ENCODE assay signal across 20 mouse cellular contexts in the genomic region with DNA sequence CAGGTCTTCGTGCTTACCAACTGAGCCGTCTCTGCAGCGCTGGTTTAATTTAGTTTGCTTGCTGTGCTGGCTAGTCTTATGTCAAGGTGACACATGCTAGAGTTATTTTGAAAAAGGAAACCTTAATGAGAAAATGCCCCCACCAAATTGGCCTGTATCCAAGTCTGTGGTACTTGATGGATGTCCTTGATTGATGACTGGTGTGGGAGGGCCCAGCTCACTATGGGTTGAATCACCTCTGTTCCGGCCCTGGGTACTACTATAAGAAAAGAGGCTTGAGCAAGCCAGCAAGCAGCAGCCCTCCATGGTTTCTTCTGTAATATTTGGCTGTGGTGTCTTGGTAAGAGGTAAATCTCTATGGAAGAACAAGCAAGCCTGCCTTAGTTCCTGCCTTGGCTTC.
DNase-seq lines count a peak whose midpoint lies in the region; ATAC-seq and TF ChIP-seq lines count a peak whose summit lies in the region.
"Had no signal": no experiment of that assay in that cellular context is flagged by ENCODE, and none has a peak within 500 bp of the region (broad histone marks: within the 10 kb centered on the region; RNA-seq: fewer than 3 reads in every experiment).

No protein-coding gene starts in this region.

- no peak overlapping the region for H3K9ac ChIP-seq in forebrain, embryonic 14.5 days (ENCODE audit: low read length)
- no peak overlapping the region for H3K9ac ChIP-seq in forebrain, embryonic 15.5 days (replicated peaks)
- no peak overlapping the region for H3K9ac ChIP-seq in neural tube, embryonic 11.5 days (ENCODE audit: low read length)
- H3K9ac ChIP-seq: embryonic facial prominence, embryonic 13.5 days; liver, embryonic 12.5 days; lung, embryonic 15.5 days; midbrain, embryonic 12.5 days had no signal

- no peaks in the 10 kb centered on the region for H3K9me3 ChIP-seq in forebrain, embryonic 14.5 days (replicated peaks; ENCODE audit: control insufficient read depth, low read length)
- H3K9me3 ChIP-seq in forebrain, embryonic 15.5 days: no peaks in the 10 kb centered on the region
- no peaks in the 10 kb centered on the region for H3K9me3 ChIP-seq in neural tube, embryonic 11.5 days (ENCODE audit: control insufficient read depth, low read length)
- H3K9me3 ChIP-seq: embryonic facial prominence, embryonic 13.5 days; liver, embryonic 12.5 days; lung, embryonic 15.5 days; midbrain, embryonic 12.5 days had no signal

- no peak overlapping the region for H3K4me3 ChIP-seq in forebrain, embryonic 14.5 days (ENCODE audit: low read depth, low read length)
- no peak overlapping the region for H3K4me3 ChIP-seq in forebrain, embryonic 15.5 days
- H3K4me3 ChIP-seq in neural tube, embryonic 11.5 days (ENCODE audit: low read depth, low read length): no peak overlapping the region
- H3K4me3 ChIP-seq: embryonic facial prominence, embryonic 13.5 days; liver, embryonic 12.5 days; lung, embryonic 15.5 days; midbrain, embryonic 12.5 days had no signal

- no peaks in the 10 kb centered on the region for H3K4me1 ChIP-seq in forebrain, embryonic 14.5 days (ENCODE audit: control insufficient read depth, insufficient read depth, low read length)
- H3K4me1 ChIP-seq in forebrain, embryonic 15.5 days: no peaks in the 10 kb centered on the region
- H3K4me1 ChIP-seq in neural tube, embryonic 11.5 days (ENCODE audit: control insufficient read depth, insufficient read depth, low read length): no peaks in the 10 kb centered on the region
- H3K4me1 ChIP-seq: embryonic facial prominence, embryonic 13.5 days; liver, embryonic 12.5 days; lung, embryonic 15.5 days; midbrain, embryonic 12.5 days had no signal

- H3K27ac ChIP-seq in forebrain, embryonic 14.5 days (ENCODE audit: low read depth, low read length): no peak overlapping the region
- no peak overlapping the region for H3K27ac ChIP-seq in forebrain, embryonic 15.5 days (replicated peaks)
- H3K27ac ChIP-seq in neural tube, embryonic 11.5 days (ENCODE audit: low read depth, low read length): no peak overlapping the region
- H3K27ac ChIP-seq: embryonic facial prominence, embryonic 13.5 days; liver, embryonic 12.5 days; lung, embryonic 15.5 days; macrophage; midbrain, embryonic 12.5 days had no signal

- no peak overlapping the region for H3K4me2 ChIP-seq in forebrain, embryonic 14.5 days (ENCODE audit: low read length)
- H3K4me2 ChIP-seq in forebrain, embryonic 15.5 days (replicated peaks): no peak overlapping the region
- H3K4me2 ChIP-seq in neural tube, embryonic 11.5 days (ENCODE audit: low read depth): no peak overlapping the region
- H3K4me2 ChIP-seq: embryonic facial prominence, embryonic 13.5 days; liver, embryonic 12.5 days; lung, embryonic 15.5 days; midbrain, embryonic 12.5 days had no signal

- H3K27me3 ChIP-seq in forebrain, embryonic 14.5 days (replicated peaks; ENCODE audit: control insufficient read depth, insufficient read depth, low read length): no peaks in the 10 kb centered on the region
- no peaks in the 10 kb centered on the region for H3K27me3 ChIP-seq in forebrain, embryonic 15.5 days
- no peaks in the 10 kb centered on the region for H3K27me3 ChIP-seq in neural tube, embryonic 11.5 days (ENCODE audit: control insufficient read depth, insufficient read depth, low read length)
- H3K27me3 ChIP-seq: embryonic facial prominence, embryonic 13.5 days; liver, embryonic 12.5 days; lung, embryonic 15.5 days; midbrain, embryonic 12.5 days had no signal

- no peaks in the 10 kb centered on the region for H3K36me3 ChIP-seq in forebrain, embryonic 14.5 days (ENCODE audit: control insufficient read depth, insufficient read depth, low read length)
- no peaks in the 10 kb centered on the region for H3K36me3 ChIP-seq in forebrain, embryonic 15.5 days
- H3K36me3 ChIP-seq in neural tube, embryonic 11.5 days (ENCODE audit: control insufficient read depth, insufficient read depth, low read length): no peaks in the 10 kb centered on the region
- H3K36me3 ChIP-seq: embryonic facial prominence, embryonic 13.5 days; liver, embryonic 12.5 days; lung, embryonic 15.5 days; midbrain, embryonic 12.5 days had no signal

- peak; percentile 13 for DNase-seq in forebrain, embryonic 14.5 days (ENCODE audit: low spot score)
- DNase-seq in neural tube, embryonic 11.5 days (ENCODE audit: low spot score): peak; percentile 14
- no peak for DNase-seq in neural tube, embryonic 10.5 days (ENCODE audit: extremely low spot score, low spot score)
- peak; percentile 48 for DNase-seq in brain, embryonic 14.5 days (ENCODE audit: low read depth)
- no peak for DNase-seq in right cerebral cortex, postnatal 14 days
- DNase-seq: cerebellum, adult 18-20 months; cerebellum, postnatal 36 days; gastrocnemius, postnatal 36 days; left cerebral cortex, postnatal 4 days; thymus, postnatal 25 days had no signal

- no peak for ATAC-seq in forebrain, embryonic 14.5 days
- ATAC-seq in forebrain, embryonic 15.5 days (replicated peaks): no peak
- no peak for ATAC-seq in neural tube, embryonic 11.5 days (ENCODE audit: insufficient read depth, low FRiP score, low TSS enrichment)
- ATAC-seq in erythroblast, adult 5-6 weeks (replicated peaks; ENCODE audit: low FRiP score, poor library complexity, severe bottlenecking): no peak
- ATAC-seq: activated CD4-positive, CD25-positive, alpha-beta regulatory T cell, adult 4 months; hindbrain, embryonic 16.5 days; intestine, postnatal 0 days; liver, embryonic 12.5 days had no signal

- TF ChIP-seq CTCF in brain, embryonic 14.5 days (IDR thresholded peaks at IDR 0.05; ENCODE audit: borderline replicate concordance, extremely low read depth, insufficient read depth, insufficient read length): no peak

- TF ChIP-seq POLR2A in brain, embryonic 14.5 days (IDR thresholded peaks at IDR 0.05; ENCODE audit: borderline replicate concordance, extremely low read depth, insufficient read depth, insufficient read length, poor library complexity, severe bottlenecking): no peak

- WGBS in forebrain, embryonic 14.5 days: 36% methylated on average over 4 of the region's 4 CpGs
- WGBS in forebrain, embryonic 15.5 days: 45% methylated on average over 4 of the region's 4 CpGs
- WGBS in neural tube, embryonic 11.5 days: 62% methylated on average over 4 of the region's 4 CpGs

Comparison
In these comparisons a context has a peak if more than half of its experiments do, and no peak if none do; other contexts are left out.
1. DNase-seq: peak in forebrain, embryonic 14.5 days (single experiment), neural tube, embryonic 11.5 days (single experiment) and brain, embryonic 14.5 days (single experiment); none in neural tube, embryonic 10.5 days (single experiment) and right cerebral cortex, postnatal 14 days (single experiment).